Mouse (Mus musculus) urinary bladder, postnatal 10 days (tissue): ENCODE results near the gene Bud23.
"Not testable (repeated sequence)": the region's sequence is repeated elsewhere in the genome, so short reads cannot be mapped to it uniquely, and the experiment has no call there.

Experiments
- DNase-seq: peaks from one replicate; pipeline ENCODE4 v3.0.0; 2022; ENCODE audit warnings: low spot score

The Bud23 gene

GRCm38 (mm10) chr5:135072061-135072460 lies 7.3 kb upstream of the Bud23 start:
- DNase-seq = no peak

DNA sequence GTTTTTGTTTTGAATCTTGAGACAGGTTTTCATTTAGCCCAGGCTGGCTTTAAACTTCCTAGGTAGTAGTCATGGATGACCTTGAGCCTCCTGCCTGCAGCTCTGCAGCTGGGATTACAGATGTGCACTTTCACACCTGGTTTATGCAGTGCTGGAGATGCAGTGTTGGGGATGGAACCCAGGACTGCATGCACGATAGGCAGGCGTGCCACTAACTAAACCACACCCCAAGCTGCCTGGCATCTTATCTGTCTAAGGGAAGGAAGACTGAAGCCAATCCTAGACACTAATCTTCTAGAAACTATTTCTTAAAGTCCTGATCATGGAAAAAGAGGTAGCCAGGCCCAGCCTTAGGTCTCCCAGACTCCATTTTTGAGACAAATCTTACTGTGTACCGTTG lies 5.7 kb upstream of the Bud23 start:
- no peak for DNase-seq

GRCm38 (mm10) chr5:135066008-135066407 lies 1.2 kb upstream of the Bud23 start:
- no peak for DNase-seq

DNA sequence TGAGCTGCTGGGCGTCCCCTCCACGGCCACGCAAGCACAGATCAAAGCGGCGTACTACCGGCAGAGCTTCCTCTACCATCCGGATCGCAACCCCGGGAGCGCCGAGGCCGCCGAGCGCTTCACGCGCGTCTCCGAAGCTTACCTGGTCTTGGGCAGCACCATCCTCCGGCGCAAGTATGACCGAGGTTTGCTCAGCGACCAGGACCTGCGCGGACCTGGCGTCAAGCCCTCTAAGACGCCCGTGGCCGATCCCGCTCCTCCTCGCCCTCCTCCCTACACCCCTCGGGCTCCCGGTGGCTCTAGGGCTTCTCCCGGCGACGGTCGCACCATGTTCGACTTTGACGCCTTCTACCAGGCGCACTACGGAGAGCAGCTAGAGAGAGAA lies 385 bp downstream of the Bud23 start:
- no peak for DNase-seq

DNA sequence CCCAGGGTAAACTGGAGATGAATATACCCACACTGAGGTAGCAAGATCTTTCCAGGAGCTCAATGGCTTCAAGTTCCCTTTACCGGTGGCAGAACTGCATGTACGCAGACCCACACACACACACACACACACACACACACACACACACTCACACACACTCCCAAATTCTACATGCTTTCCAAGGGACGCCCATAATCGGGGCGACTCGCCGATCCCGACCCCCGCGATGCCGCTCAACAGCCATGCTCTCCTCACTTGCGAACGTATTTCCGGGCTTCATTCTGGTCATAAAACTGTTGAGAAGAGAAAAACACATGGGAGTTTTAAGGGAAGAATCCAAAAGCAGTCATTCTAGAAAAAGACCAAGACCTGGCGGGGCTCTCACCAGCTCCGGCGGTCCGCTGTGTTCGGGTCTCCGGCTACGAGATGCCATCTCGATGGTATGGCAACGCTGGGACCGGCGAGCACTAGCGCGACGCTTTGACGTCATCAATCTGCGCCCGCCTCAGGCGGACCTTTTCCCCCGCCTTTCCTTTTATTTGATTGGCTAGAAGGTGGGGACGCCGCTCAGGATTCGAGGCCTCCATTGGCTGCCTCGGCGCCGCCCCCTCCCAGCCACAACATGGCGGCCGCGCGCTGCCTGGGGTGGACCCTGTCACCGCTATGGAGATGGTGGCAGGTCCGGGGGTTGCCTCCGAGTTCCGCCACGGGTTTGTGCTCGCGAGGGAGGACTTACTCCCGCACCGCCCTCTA lies 954 bp downstream of the Bud23 start, which contains the start of gene Dnajc30:
Gene Dnajc30 (plus strand): TSS at position 574 of the 753 bp plus-strand sequence.
- peak; percentile 96 for DNase-seq

DNA sequence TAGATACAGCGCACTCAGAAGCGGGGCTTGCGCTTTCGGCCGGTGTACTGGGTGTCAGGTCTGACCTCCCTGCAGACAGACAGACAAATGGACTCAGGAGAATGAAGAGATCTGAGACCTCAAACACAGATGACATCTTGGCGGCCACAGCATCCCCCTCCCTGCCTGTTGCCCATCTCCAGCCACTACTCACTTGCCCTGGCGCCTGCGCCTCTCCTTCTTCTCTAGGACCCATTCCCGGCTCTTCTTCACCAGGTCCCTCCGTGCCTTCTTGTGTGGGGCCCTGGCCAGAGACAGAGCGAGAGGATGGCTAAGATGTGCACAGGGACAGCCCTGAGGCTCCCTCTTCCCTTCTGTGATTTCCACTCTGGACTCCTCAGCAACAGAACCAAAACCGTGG lies 11.4 kb downstream of the Bud23 start:
- DNase-seq = no peak

- DNase-seq = not testable (repeated sequence)
Measured at GRCm38 (mm10) chr5:135049268-135049667, 15.5 kb downstream of the Bud23 start.

- no peak for DNase-seq
Measured at GRCm38 (mm10) chr5:135048539-135048938, 16.2 kb downstream of the Bud23 start.

DNA sequence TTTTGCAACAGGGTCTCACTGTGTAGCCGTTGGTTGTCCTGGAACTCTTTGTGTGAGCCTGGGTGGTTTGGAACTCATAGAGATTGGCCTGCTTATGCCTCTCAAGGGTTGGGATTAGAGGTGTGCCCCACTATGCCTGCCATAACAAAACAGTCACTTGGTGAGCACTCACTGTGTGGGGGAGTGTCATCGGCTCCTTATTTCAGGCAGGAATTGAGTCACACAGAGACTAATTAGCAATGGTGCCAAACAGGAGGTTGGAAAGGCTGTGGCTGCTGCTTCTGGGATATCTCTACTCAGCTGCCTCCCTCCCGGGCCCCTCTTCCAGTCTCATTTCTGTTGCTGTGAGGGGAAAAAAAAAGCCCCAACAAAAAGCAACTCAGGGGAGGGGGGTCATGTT lies 20.2 kb downstream of the Bud23 start:
- no peak for DNase-seq

GRCm38 (mm10) chr5:135042105-135042788 lies 22.5 kb downstream of the Bud23 start:
- DNase-seq = no peak

- no peak for DNase-seq
Measured at GRCm38 (mm10) chr5:135040777-135041176, 24.0 kb downstream of the Bud23 start.

DNA sequence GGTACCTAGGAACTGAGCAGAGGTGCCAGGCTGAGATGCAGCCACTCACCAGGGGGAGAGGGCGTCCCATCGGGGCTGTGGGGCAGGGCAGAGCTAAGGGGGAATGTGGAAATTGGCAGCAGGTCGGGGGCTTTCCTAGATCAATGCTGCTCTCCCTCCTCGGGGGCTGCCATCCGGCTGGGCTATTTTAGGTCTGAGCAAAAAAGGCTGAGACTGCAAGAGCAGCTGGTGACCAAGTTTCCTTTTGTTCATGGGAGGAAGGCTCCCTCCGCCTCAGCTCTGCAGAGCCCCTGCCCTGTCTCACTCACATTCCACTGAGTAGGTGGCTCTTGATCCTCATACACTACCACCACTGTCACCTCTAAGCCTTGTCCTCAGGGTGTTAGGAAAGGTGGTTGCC lies 24.7 kb downstream of the Bud23 start:
- no peak for DNase-seq

GRCm38 (mm10) chr5:135039541-135039940 lies 25.2 kb downstream of the Bud23 start:
- DNase-seq = no peak

- no peak for DNase-seq
Measured at GRCm38 (mm10) chr5:135037946-135038345, 26.8 kb downstream of the Bud23 start.

- DNase-seq = no peak
Measured at GRCm38 (mm10) chr5:135035608-135036359, 29.0 kb downstream of the Bud23 start.

- no peak for DNase-seq
Measured at GRCm38 (mm10) chr5:135034593-135034992, 30.2 kb downstream of the Bud23 start.

DNA sequence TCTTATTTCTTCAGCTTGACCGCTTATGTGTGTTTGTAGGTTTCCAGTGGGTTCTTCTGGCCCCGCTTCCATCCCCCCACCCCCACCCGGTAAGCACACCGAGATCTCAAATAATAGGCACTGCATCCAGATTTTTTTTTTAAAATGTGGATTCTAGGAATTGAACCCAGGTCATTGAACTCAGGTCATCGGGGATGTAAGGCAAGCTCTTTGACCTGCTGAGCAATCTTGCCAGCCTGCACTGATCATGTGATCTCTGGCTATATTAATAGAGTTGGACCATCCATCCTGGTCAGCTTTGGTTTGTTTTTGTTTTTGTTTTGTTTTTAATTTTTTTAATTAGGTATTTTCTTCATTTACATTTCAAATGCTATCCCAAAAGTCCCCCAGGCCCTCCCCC lies 32.2 kb downstream of the Bud23 start:
- DNase-seq = no peak

DNA sequence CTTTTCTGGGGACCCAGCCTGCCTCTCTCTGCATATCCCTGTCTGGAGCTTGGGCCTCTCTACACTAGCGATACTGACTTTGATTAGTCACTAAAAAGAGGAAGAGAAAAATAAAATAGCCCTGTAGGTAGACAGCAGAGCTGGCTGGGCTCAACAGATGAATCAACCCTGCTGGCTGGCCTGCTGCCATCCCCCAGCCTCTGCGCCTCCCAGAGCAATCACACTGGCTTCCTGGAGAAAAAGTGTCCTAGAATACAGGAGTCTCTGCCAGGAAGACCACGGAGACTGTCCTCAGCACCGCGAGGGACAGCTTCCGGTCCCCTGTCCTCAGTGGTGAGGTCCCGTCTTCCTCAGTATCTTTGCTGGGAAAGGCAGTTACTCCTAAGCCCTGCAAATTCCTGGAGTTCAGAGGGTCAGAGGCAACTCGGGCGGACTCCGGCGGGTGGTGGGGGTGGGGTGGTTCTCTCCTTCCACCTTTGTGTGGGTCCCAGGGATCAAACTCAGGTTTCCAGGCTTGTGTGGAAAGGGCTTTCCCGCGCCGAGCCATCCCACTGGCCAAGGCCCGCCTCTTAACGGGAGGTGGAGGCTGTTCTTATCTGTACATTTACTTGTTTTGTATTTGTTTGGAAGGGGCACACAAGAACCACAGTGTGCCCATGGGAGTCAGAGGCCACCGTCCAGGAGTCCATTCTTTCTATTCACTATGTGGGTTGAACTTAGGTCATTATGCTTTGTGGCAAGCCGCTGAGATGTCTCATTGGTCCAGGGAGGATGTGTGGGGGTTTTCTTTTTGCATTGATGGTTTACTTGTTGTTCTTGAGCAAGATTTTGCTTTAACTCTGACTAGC lies 35.5 kb downstream of the Bud23 start:
- no peak for DNase-seq

GRCm38 (mm10) chr5:135025899-135026298 lies 38.9 kb downstream of the Bud23 start:
- DNase-seq = no peak

GRCm38 (mm10) chr5:135024665-135025224 lies 40.0 kb downstream of the Bud23 start:
- no peak for DNase-seq

DNA sequence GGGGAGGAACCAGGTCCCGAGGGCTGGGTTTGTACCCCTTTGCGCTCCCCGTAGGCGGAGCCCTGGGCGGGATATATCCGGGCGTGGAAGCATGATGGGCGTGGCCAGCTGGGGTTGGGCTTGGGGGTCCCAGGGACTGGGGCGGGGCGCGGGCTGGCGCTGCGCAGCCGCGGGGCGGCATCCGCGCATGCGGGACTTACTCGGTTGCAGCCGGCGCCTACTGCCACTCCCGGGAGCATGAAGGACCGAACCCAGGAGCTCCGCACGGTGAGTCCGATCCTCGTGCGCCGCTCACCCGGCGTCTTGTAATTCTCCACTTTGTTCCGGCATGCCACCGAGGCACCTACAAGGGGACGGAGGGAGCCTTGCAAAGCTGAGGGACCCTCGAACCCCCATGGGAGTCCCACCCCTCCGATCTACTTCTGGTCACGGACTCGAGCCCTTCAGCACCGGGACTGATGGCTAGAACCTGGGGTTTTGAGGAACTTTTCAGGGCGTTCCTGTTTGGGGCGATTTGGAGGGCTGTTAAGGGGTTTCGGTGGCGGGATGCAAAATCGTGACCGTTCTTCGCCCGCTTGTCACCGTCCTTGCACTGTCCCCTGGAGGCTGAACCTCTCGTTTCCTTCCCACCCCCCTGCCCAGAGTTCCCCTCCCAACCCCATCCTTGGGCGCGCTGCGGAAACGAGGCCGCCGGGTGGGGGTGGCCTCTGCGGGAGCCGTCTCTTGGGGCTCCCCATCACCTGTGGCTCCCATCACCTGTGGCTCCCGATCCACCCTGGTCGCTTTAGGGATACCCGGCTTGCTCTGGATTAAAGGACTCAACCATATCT lies 41.2 kb downstream of the Bud23 start, which contains the start of gene Stx1a:
Gene Stx1a (plus strand): TSS at position 139 of the 830 bp plus-strand sequence.
- peak; percentile 61 for DNase-seq
